15 mouse cellular contexts compared by ENCODE assay signal in the genomic region with DNA sequence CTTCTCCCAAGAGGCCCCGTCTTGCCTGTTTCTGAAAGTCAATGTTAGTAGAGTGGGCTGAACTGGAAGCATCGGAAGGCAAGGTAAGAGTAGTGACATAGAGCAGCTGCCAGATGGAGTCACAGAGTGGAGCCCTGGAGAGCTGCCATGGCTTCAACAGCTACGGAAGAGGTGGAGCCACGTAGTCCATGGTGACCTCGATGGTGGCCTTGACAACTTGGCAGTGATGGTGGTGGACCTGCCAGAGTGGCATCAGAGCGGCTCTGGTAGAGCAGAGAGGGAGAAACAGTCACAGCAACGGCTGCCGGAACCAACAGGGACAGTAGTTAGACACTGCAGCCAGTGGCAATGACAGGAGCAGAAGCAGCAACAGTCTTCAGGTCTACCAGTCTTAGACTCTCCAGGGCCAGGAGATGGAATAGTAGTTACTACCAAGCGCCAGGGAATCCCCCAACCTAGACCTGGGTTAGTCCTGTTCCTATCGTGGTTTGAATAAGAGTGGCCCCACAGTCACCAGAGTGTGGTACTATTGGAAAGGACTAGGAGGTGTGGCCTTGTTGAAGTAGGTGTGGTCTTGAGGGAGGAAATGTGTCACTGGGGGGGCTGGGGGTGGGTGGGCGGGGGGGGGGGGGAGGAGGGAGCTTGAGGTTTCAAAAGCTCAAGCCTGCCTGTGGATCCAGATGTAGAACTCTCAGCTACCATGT. TPM values are rescaled to one million over a fixed set of nuclear protein-coding genes. Genes with fewer than 3 reads are reported as not detected.
DNase-seq lines count a peak whose midpoint lies in the region; ATAC-seq lines count a peak whose summit lies in the region.
"Had no signal": no experiment of that assay in that cellular context is flagged by ENCODE, and none has a peak within 500 bp of the region (broad histone marks: within the 10 kb centered on the region; RNA-seq: fewer than 3 reads in every experiment).

No protein-coding gene starts in this region.

- DNase-seq in hindbrain, embryonic 11.5 days (ENCODE audit: low spot score) = no peak
- peak; percentile 81 for DNase-seq in adrenal gland, postnatal 10 days
- DNase-seq in cerebellum, adult 18-20 months = peak; percentile 85 to 86
- peak; percentile 57 to 66 for DNase-seq in heart, postnatal 10 days
- DNase-seq in ovary, postnatal 14 days (ENCODE audit: low spot score) = no peak
- DNase-seq in kidney, postnatal 25 days = no peak
- DNase-seq: embryo, embryonic 11 days; kidney, postnatal 10 days; thymus, adult 2 months had no signal

- 76% methylated on average over 10 of the region's 11 CpGs for WGBS in hindbrain, embryonic 15.5 days
- WGBS in hindbrain, embryonic 11.5 days = 93% methylated on average over 10 of the region's 11 CpGs

- no peak overlapping the region for H3K9ac ChIP-seq in hindbrain, embryonic 15.5 days
- no peak overlapping the region for H3K9ac ChIP-seq in hindbrain, embryonic 11.5 days (ENCODE audit: low read depth, low read length)
- H3K9ac ChIP-seq: limb, embryonic 15.5 days; midbrain, embryonic 12.5 days had no signal

- no peak overlapping the region for H3K4me2 ChIP-seq in hindbrain, embryonic 15.5 days
- H3K4me2 ChIP-seq in hindbrain, embryonic 11.5 days (replicated peaks; ENCODE audit: low read depth, low read length) = no peak overlapping the region
- H3K4me2 ChIP-seq: limb, embryonic 15.5 days; midbrain, embryonic 12.5 days had no signal

- no peaks in the 10 kb centered on the region for H3K4me1 ChIP-seq in hindbrain, embryonic 15.5 days (replicated peaks)
- H3K4me1 ChIP-seq in hindbrain, embryonic 11.5 days (replicated peaks; ENCODE audit: control insufficient read depth, insufficient read depth, low read length) = no peaks in the 10 kb centered on the region
- H3K4me1 ChIP-seq: midbrain, embryonic 12.5 days had no signal

- 0 out of 2 replicates have a peak, but pooled peaks have one; percentile 34 for ATAC-seq in hindbrain, embryonic 15.5 days (ENCODE audit: low FRiP score, low read depth)
- ATAC-seq in hindbrain, embryonic 11.5 days (ENCODE audit: low FRiP score) = no peak
- ATAC-seq: lung, postnatal 0 days; Patski had no signal

- H3K4me3 ChIP-seq in hindbrain, embryonic 15.5 days = no peak overlapping the region
- H3K4me3 ChIP-seq in hindbrain, embryonic 11.5 days (ENCODE audit: low read depth, low read length) = no peak overlapping the region
- H3K4me3 ChIP-seq: erythroblast, embryonic 14.5 days; limb, embryonic 15.5 days; midbrain, embryonic 12.5 days had no signal

- no peaks in the 10 kb centered on the region for H3K9me3 ChIP-seq in hindbrain, embryonic 15.5 days
- no peaks in the 10 kb centered on the region for H3K9me3 ChIP-seq in hindbrain, embryonic 11.5 days (ENCODE audit: control insufficient read depth, low read length)
- H3K9me3 ChIP-seq: limb, embryonic 15.5 days; midbrain, embryonic 12.5 days had no signal

- intact Hi-C loops in heart, postnatal 10 days (cut with DNase I) = no loop called here

- no peaks in the 10 kb centered on the region for H3K36me3 ChIP-seq in hindbrain, embryonic 15.5 days
- H3K36me3 ChIP-seq in hindbrain, embryonic 11.5 days (ENCODE audit: control insufficient read depth, insufficient read depth, low read length) = no peaks in the 10 kb centered on the region
- H3K36me3 ChIP-seq: limb, embryonic 15.5 days; midbrain, embryonic 12.5 days had no signal

- no peak overlapping the region for H3K27ac ChIP-seq in hindbrain, embryonic 15.5 days (replicated peaks)
- no peak overlapping the region for H3K27ac ChIP-seq in hindbrain, embryonic 11.5 days (ENCODE audit: low read depth, low read length)
- H3K27ac ChIP-seq: limb, embryonic 15.5 days; midbrain, embryonic 12.5 days had no signal

- no peaks in the 10 kb centered on the region for H3K27me3 ChIP-seq in hindbrain, embryonic 15.5 days
- H3K27me3 ChIP-seq in hindbrain, embryonic 11.5 days (ENCODE audit: control insufficient read depth, insufficient read depth, low read length) = no peaks in the 10 kb centered on the region

RNA-seq across cellular contexts. Expression of gene Rapgef4, which starts 6.7 kb away (rescaled TPM):
- 33.9 and 34.2 TPM in 2 replicates for polyA plus RNA-seq in hindbrain, embryonic 15.5 days (2015; fragmentation: Nextera tagmentation; extraction: Ambion mirVana)
- polyA plus RNA-seq in hindbrain, embryonic 11.5 days (2014; fragmentation: Nextera tagmentation; extraction: Ambion mirVana) = 2.3 and 2.9 TPM in 2 replicates
- total RNA-seq in adrenal gland, postnatal 10 days (2021) = 100 to 1,000 TPM; 131 to 173 TPM
- total RNA-seq in heart, postnatal 10 days (2021) = 10 to 100 TPM; 14.1 to 15.0 TPM
- polyA plus RNA-seq: erythroblast, embryonic 14.5 days had no signal

Comparison
In these comparisons a context has a peak if more than half of its experiments do, and no peak if none do; other contexts are left out.
1. DNase-seq: peak in adrenal gland, postnatal 10 days (single experiment), cerebellum, adult 18-20 months (2 of 2) and heart, postnatal 10 days (2 of 2); none in hindbrain, embryonic 11.5 days (single experiment), ovary, postnatal 14 days (single experiment) and kidney, postnatal 25 days (0 of 2).
2. RNA of gene Rapgef4, which starts 6.7 kb away (total RNA-seq): 131 to 173 TPM in adrenal gland, postnatal 10 days; 14.1 to 15.0 TPM in heart, postnatal 10 days; every median in the first group is over 4 times any median in the second.